Mouse (Mus musculus) kidney, postnatal 0 days (tissue): ENCODE results near the gene Ap1m2. TPM values are rescaled to one million over a fixed set of nuclear protein-coding genes. Genes with fewer than 3 reads are reported as not detected.

Experiments
- ATAC-seq: fragments of 200-750 bp; cut with Nextera tagmentation; replicated peaks from 2 replicates; pipeline ENCODE4 v1.8.0; 2017; ENCODE audit warnings: low read depth, moderate number of reproducible peaks, moderate TSS enrichment, moderate library complexity; ENCODE audit not compliant: low FRiP score
- DNase-seq: peaks from one replicate; pipeline ENCODE4 v3.0.0-alpha.2; 2016; ENCODE audit warnings: low spot score
- H3K27ac ChIP-seq: fragments of 300-500 bp; sonication (generic); 2 replicates; pipeline ENCODE4 v1.5.1; 2014; ENCODE audit warnings: mild to moderate bottlenecking
- H3K27me3 ChIP-seq: fragments of 300-500 bp; sonication (generic); 2 replicates; pipeline ENCODE4 v1.6.1; 2014; ENCODE audit warnings: low read length, mixed read lengths; ENCODE audit not compliant: insufficient read depth
- H3K36me3 ChIP-seq: fragments of 300-500 bp; sonication (generic); 2 replicates; pipeline ENCODE4 v1.6.1; 2014; ENCODE audit warnings: low read length, mixed read lengths; ENCODE audit not compliant: insufficient read depth
- H3K4me1 ChIP-seq: fragments of 300-500 bp; sonication (generic); replicated peaks from 2 replicates; pipeline ENCODE4 v1.6.1; 2014; ENCODE audit warnings: antibody characterized with exemption, low read length, mixed read lengths; ENCODE audit not compliant: insufficient read depth
- H3K4me2 ChIP-seq: fragments of 300-500 bp; sonication (generic); 2 replicates; pipeline ENCODE4 v1.6.1; 2014; ENCODE audit warnings: mild to moderate bottlenecking, low read length, moderate library complexity, mixed read lengths
- H3K4me3 ChIP-seq: fragments of 300-500 bp; sonication (generic); replicated peaks from 2 replicates; pipeline ENCODE4 v1.5.1; 2014; ENCODE audit warnings: low read depth, low read length
- H3K9ac ChIP-seq: fragments of 300-500 bp; sonication (generic); 2 replicates; pipeline ENCODE4 v1.6.1; 2014; ENCODE audit warnings: low read depth, low read length
- H3K9me3 ChIP-seq: fragments of 300-500 bp; sonication (generic); replicated peaks from 2 replicates; pipeline ENCODE4 v1.6.1; 2016; ENCODE audit warnings: low read length, inconsistent platforms, mixed read lengths
- CTCF ChIP-seq: IDR thresholded peaks from 2 replicates; pipeline ENCODE4 v1.5.1; 2016; ENCODE audit warnings: antibody characterized with exemption, low read depth, mild to moderate bottlenecking, moderate library complexity
- WGBS: fragments of 180-500 bp; shearing (Covaris S2); extraction: QIAGEN DNeasy Blood & Tissue Kit; methylation state at CpG from one replicate; pipeline ENCODE4 v1.1.7; 2014; 5-methylcytosine and 5-hydroxymethylcytosine counted together
- polyA plus RNA-seq: library from polyadenylated mRNA; unstranded; fragments of >200 nt; fragmentation: Nextera tagmentation; extraction: Ambion mirVana; gene quantifications from 2 replicates; pipeline ENCODE4 v1.2.1, GENCODE M21; 2015

Gene Ap1m2
- polyA plus RNA-seq, 1 experiment from 2014 or later = 57.3 TPM

DNA sequence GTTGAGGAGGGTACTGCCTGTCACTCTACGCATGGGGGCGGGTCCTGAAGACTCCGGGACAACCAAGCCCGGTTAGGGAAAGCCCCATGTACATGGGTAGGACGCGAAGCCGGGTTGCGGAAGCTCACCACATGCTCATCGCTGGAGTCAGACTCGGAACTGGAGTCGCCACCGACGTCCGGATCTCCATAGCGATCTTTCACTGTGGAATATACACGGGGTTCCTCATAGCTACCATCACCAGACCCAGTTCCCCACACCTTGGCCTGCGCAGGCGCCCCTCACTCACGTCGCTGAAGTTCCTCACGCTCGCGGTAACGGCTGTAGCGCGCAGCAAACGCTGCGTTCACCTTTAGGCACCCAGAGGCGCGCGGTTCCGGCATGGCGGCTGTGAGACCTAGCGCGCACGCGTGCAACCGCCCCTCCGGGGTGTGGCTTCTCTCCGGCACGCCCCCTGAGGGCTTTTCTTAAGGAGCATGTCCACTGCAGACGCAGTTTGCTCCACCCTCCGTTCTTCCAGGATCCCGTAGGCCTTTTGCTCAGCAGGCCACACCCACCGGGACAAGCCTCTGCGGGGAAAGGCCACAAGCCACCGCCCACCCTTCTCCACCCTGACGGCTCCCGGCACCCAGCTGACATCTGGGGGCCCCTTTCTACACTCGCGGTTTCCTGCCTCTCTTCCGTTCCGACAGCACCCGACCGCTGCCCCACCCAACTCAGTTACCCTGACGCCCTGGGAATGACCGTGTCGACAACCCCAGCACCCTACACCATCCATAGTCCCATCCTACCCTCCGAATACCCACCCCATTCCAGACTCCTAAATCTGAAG lies 24.4 kb downstream of the Ap1m2 start, which contains the start of gene Kri1:
TSS of gene Kri1 (minus strand) at position 399 of the 832 bp plus-strand sequence.
- Histone ChIP-seq H3K9me3 (no peaks in the 10 kb centered on the region), H3K9ac (peak within 1 kb of the TSS; percentile 76), H3K4me1 (peaks cover 22% of the 10 kb centered on the region), H3K4me3 (peak within 1 kb of the TSS; percentile 86), H3K4me2 (peak within 1 kb of the TSS; percentile 79), H3K27ac (peak within 1 kb of the TSS; percentile 94), H3K27me3 (no peaks in the 10 kb centered on the region), H3K36me3 (no peaks in the 10 kb centered on the region)
- peak; percentile 37; the same call in 1 of the 2 replicates for TF ChIP-seq CTCF
- DNase-seq = peak; percentile 100
- ATAC-seq = peak; percentile 65
- under 1% methylated on average over 59 of the region's 59 CpGs for WGBS

DNA sequence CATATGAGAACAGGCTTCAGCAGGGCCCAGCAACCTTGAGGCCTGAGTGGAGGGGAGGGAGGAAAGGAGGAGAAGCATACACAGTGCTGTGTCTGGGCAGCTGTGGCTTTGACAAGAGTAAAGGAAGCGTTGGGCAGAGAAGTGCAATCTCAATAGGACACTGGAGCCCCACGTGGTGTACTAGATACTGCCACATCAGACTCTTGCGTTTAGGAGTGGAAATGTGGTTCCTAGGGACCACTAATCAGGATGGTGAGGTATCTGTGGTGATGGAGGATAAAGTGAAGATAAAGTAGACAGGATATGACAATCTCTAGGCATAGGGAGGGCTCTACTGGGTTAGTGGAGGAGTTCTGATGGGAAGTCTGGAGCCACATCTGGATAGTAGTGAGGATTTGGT lies 25.4 kb downstream of the Ap1m2 start:
- peak overlapping the region; percentile 86; the same call in 1 of the 2 replicates for H3K4me3 ChIP-seq
- H3K9me3 ChIP-seq = no peaks in the 10 kb centered on the region
- WGBS = 64% methylated on average over 3 of the region's 3 CpGs
- H3K4me1 ChIP-seq = peaks cover 22% of the 10 kb centered on the region
- no peak for TF ChIP-seq CTCF
- no peak for DNase-seq
- peaks cover 5% of the 10 kb centered on the region for H3K36me3 ChIP-seq
- no peak overlapping the region for H3K27ac ChIP-seq
- no peaks in the 10 kb centered on the region for H3K27me3 ChIP-seq
- 0 out of 2 replicates have a peak overlapping the region, but pooled peaks have one; percentile 76 for H3K9ac ChIP-seq
- ATAC-seq = no peak
- peak overlapping the region; percentile 79 for H3K4me2 ChIP-seq

DNA sequence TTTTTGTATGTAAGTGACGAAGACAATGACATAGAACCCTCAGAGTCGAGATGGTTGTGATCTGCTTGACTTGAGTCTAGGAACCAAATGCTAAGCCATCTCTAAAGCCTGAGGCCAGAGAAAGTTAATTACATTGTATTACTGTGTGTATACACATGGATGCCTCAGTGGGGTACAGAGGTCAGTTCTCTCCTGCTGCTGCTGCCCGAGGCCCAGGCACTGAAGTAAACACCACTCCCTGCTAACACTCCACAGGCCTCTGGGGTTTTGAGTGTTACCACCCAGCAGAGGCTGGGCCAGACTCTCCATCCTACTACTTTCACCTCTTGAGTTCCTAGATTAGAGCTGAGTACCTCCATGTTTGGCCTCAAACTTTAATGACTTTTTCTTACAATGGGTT lies 28.1 kb downstream of the Ap1m2 start:
- DNase-seq (no peak), ATAC-seq (no peak)
- Histone ChIP-seq H3K27ac (no peak overlapping the region), H3K9ac (no peak overlapping the region), H3K4me1 (peaks cover 8% of the 10 kb centered on the region), H3K36me3 (peaks cover 29% of the 10 kb centered on the region), H3K4me2 (no peak overlapping the region), H3K9me3 (no peaks in the 10 kb centered on the region), H3K4me3 (no peak overlapping the region), H3K27me3 (no peaks in the 10 kb centered on the region)
- no peak for TF ChIP-seq CTCF
- WGBS = 75% methylated on average over 3 of the region's 3 CpGs

DNA sequence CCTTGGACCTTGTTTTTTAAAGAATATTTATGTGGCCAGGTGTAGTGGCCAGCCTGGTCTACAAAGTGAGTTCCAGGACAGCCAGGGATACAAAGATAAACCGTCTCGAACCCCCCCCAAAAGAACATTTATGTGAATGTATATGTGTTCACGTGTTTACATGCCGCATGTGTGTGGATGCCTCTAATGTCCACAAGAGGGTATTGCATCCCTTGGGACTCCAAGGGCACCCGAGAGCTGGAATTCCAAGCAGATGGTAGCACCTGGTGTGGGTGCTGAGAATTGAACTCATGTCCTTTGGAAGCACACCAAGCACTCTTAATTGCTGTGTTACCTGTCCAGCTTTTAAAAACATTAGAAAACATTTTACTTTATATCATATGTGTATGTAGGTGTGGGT lies 28.5 kb downstream of the Ap1m2 start:
- ATAC-seq (no peak), DNase-seq (no peak)
- peak; percentile 38; the same call in 1 of the 2 replicates for TF ChIP-seq CTCF
- no peak overlapping the region for H3K27ac ChIP-seq
- H3K36me3 ChIP-seq = peaks cover 33% of the 10 kb centered on the region
- H3K4me3 ChIP-seq = no peak overlapping the region
- 90% methylated on average over 5 of the region's 5 CpGs for WGBS
- no peak overlapping the region for H3K9ac ChIP-seq
- H3K4me2 ChIP-seq = no peak overlapping the region
- H3K4me1 ChIP-seq = peaks cover 7% of the 10 kb centered on the region; the same call in 1 of the 2 replicates
- H3K27me3 ChIP-seq = no peaks in the 10 kb centered on the region
- no peaks in the 10 kb centered on the region for H3K9me3 ChIP-seq

DNA sequence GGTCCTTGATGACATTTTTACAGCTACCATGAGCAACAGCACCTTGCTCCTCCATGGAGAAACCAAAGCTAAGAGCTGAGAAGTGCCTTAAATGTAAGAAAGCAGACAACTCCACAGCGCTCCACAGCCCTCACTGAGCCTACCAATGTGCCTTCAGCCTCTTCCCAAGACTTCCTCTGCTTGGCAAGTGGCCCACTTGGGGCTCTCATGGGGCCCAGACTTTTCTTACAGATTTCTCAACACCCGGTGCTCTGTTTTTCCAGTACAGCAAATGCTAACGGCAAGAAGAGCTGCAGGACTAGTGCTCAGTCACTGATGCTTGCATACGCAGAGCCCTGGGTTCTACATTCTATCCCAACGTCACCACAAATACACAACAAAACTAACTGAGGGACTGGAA lies 34.4 kb downstream of the Ap1m2 start:
- Histone ChIP-seq H3K36me3 (peaks cover 82% of the 10 kb centered on the region), H3K4me3 (no peak overlapping the region), H3K4me1 (no peaks in the 10 kb centered on the region), H3K27me3 (no peaks in the 10 kb centered on the region), H3K27ac (no peak overlapping the region), H3K9ac (no peak overlapping the region), H3K9me3 (no peaks in the 10 kb centered on the region), H3K4me2 (no peak overlapping the region)
- WGBS = 92% methylated on average over 5 of the region's 5 CpGs
- ATAC-seq (no peak), DNase-seq (no peak)
- no peak for TF ChIP-seq CTCF

DNA sequence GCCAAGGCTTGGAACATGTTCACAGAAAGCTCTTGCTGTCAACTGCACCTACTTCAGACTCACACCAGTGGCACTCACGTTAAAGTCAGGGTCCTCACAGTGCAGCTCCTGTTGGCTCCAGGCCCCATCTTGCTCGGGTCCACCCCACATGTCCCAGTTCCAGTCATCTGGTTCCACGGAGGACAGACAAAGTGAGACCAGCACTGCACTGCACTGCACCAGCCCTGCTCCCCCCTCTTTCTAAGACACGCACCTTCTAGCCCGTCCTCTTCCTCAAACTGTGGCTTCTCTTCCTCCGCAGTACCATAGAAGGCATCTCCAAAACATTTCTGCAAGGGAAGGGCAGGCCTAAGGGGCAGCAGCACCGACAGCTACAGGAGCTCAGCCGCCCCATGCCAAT lies 35.8 kb downstream of the Ap1m2 start:
- Histone ChIP-seq H3K4me1 (no peaks in the 10 kb centered on the region), H3K4me3 (no peak overlapping the region), H3K27me3 (no peaks in the 10 kb centered on the region), H3K9ac (no peak overlapping the region), H3K4me2 (no peak overlapping the region), H3K9me3 (no peaks in the 10 kb centered on the region), H3K27ac (no peak overlapping the region), H3K36me3 (peaks cover 87% of the 10 kb centered on the region)
- TF ChIP-seq CTCF = no peak
- no peak for DNase-seq
- WGBS = 90% methylated on average over 8 of the region's 8 CpGs
- no peak for ATAC-seq
